Mouse (Mus musculus): ENCODE results near the gene Col23a1. TPM values are rescaled to one million over a fixed set of nuclear protein-coding genes. Genes with fewer than 3 reads are reported as not detected.

Gene Col23a1
- polyA plus RNA-seq, 1 experiment from 2014 or later, result 6.1 TPM

- Histone ChIP-seq H3K9me3 (no peaks in the 10 kb centered on the region), H3K4me3 (no peak overlapping the region), H3K27ac (no peak overlapping the region), H3K4me1 (peaks cover 6% of the 10 kb centered on the region; the same call in 1 of the 2 replicates), H3K27me3 (ENCODE audit: poor library complexity, severe bottlenecking) (no peaks in the 10 kb centered on the region), H3K36me3 (replicated peaks) (no peaks in the 10 kb centered on the region)
- WGBS, result 85% methylated on average over 10 of the region's 10 CpGs
- no peak for DNase-seq (ENCODE audit: extremely low spot score, low spot score)
Measured at GRCm38 (mm10) chr11:51401481-51402128, 111.9 kb downstream of the Col23a1 start.

DNA sequence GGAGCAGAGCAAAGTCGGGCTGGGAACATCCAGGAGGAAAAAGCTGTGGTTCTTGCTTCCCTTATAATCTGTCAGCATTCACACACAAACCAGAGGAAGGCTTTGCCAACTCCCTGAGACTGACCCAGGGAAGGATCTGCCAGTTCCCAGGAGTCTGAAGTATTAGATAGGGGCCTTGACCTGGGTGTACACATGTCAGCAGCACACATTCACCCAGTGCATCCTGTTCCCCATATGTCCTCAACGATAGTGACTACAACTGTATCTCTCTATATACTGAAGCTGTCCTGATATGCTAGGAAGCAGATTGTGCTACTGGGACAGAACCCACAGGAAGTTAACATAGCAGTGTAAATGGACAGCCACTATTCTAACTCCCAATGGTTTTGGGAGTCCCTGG, 114.2 kb downstream of the Col23a1 start:
- WGBS, result 82% methylated on average over 2 of the region's 2 CpGs
- Histone ChIP-seq H3K9me3 (no peaks in the 10 kb centered on the region), H3K4me1 (peaks cover 6% of the 10 kb centered on the region; the same call in 1 of the 2 replicates), H3K27ac (no peak overlapping the region), H3K27me3 (ENCODE audit: poor library complexity, severe bottlenecking) (no peaks in the 10 kb centered on the region), H3K4me3 (no peak overlapping the region), H3K36me3 (replicated peaks) (no peaks in the 10 kb centered on the region)
- DNase-seq (ENCODE audit: extremely low spot score, low spot score), result no peak

DNA sequence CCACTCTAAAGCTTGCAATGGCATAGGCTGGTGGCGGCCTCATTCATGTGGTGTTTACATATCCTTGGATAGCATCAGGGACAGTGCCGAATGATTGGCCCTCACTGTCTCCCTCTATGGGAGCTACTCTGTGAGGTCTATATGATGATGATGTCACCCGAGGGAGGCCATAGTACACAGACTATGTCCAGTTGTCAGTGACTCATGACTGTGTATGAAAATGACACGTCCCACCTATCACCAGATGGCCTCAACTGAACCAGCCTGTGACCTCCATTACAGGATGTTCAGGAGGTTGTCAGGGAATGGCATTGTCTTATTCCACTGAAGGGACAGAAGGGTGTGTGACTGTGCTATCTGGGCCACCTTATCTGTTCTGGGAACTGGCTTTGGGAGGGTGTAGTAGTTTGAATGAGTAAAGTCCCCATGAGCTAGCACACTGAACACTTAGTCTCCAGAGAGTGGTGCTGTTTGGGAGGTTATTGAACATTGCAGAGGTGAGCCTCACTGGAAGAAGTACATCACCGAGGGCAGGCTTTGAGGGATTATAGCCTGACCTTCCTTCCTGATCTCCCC, 115.2 kb downstream of the Col23a1 start:
- Histone ChIP-seq H3K27me3 (ENCODE audit: poor library complexity, severe bottlenecking) (no peaks in the 10 kb centered on the region), H3K4me1 (peaks cover 6% of the 10 kb centered on the region; the same call in 1 of the 2 replicates), H3K9me3 (no peaks in the 10 kb centered on the region), H3K36me3 (replicated peaks) (no peaks in the 10 kb centered on the region), H3K4me3 (no peak overlapping the region), H3K27ac (no peak overlapping the region)
- no peak for DNase-seq (ENCODE audit: extremely low spot score, low spot score)
- WGBS, result 90% methylated on average over 5 of the region's 5 CpGs

DNA sequence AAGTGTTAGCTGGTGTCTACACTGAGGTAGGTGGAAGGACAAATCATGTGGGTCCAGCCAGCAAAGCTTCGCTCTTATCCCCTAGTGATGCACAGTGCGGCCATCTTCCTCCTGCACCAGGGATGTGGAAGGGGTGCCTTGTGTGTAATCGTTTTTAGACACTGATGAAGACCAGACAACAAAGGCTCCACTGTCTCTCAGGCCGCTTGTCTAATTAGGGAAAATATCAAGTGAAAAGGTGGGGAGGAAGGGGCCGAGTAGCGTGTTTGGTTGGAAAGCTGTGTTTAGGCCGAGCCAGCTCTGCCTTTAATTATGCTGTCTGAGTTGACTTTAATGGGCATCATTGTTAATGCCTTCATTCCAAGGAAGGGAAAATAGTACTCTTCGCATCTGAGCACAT, 116.8 kb downstream of the Col23a1 start:
- Histone ChIP-seq H3K27me3 (ENCODE audit: poor library complexity, severe bottlenecking) (no peaks in the 10 kb centered on the region), H3K4me3 (no peak overlapping the region), H3K27ac (no peak overlapping the region), H3K36me3 (replicated peaks) (no peaks in the 10 kb centered on the region), H3K4me1 (peaks cover 12% of the 10 kb centered on the region), H3K9me3 (no peaks in the 10 kb centered on the region)
- no peak for DNase-seq (ENCODE audit: extremely low spot score, low spot score)
- 65% methylated on average over 8 of the region's 8 CpGs for WGBS

GRCm38 (mm10) chr11:51407351-51407750, 117.6 kb downstream of the Col23a1 start:
- H3K27me3 ChIP-seq (ENCODE audit: poor library complexity, severe bottlenecking), result no peaks in the 10 kb centered on the region
- H3K4me1 ChIP-seq, result peaks cover 12% of the 10 kb centered on the region
- DNase-seq (ENCODE audit: extremely low spot score, low spot score), result no peak
- no peak overlapping the region for H3K4me3 ChIP-seq
- 90% methylated on average over 8 of the region's 8 CpGs for WGBS
- H3K9me3 ChIP-seq, result no peaks in the 10 kb centered on the region
- 0 out of 2 replicates have a peak overlapping the region, but pooled peaks have one; percentile 37 for H3K27ac ChIP-seq
- H3K36me3 ChIP-seq (replicated peaks), result no peaks in the 10 kb centered on the region

DNA sequence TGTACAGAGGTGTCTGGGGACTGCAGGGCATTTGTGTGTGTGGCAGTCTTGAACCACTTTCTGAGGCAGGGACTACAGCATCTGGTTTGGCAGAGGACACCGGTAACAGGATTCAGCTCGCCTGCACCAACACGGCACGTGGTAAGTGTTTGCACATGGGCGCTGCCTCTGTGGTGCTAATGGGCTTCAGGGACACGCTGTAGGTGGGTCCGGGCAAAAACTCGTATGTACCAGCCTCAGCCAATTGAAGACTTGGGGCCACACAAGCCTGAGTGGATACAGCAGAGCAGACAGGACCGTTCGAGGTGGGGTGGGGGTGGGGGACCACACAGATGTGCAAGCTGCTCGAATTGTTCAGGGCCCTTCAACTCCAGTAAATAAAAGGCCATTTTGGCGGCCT, 121.1 kb downstream of the Col23a1 start:
- WGBS, result 80% methylated on average over 12 of the region's 12 CpGs
- no peaks in the 10 kb centered on the region for H3K27me3 ChIP-seq (ENCODE audit: poor library complexity, severe bottlenecking)
- no peaks in the 10 kb centered on the region for H3K9me3 ChIP-seq
- no peak overlapping the region for H3K27ac ChIP-seq
- DNase-seq (ENCODE audit: extremely low spot score, low spot score), result no peak
- H3K4me3 ChIP-seq, result no peak overlapping the region
- peaks cover 12% of the 10 kb centered on the region for H3K4me1 ChIP-seq
- H3K36me3 ChIP-seq (replicated peaks), result no peaks in the 10 kb centered on the region

GRCm38 (mm10) chr11:51414520-51414919, 124.8 kb downstream of the Col23a1 start:
- WGBS, result 89% methylated on average over 7 of the region's 7 CpGs

DNA sequence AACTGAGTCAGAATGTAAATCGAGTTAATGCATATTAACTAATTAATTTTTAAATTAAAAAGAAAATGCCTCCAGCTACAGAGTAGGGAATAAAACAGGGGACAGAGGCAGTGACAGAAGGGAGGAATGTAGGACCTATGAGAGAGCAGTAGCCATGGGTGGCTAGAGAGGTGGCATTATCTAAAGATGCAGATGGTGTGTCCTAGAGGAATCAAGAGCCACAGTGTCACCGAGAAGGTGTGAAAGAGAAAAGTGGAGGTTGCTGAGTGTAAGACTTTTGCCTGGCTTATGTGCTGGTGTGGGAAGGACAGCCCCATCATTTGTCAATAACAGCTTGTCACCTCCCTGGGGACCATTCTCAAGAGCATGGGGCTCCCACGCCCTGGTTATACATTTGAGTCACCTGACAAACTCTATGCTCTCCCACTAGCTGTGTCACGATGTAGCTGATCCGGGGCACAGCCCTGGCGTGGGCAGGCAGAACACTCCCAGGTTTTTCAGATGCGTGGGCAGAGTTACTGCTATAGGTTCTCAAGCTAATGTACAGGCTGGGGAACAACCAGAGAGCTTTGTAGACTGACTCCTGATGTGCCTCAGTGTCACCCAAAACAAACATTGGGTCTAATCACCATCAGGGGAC, 125.4 kb downstream of the Col23a1 start:
- Histone ChIP-seq H3K9me3 (no peaks in the 10 kb centered on the region), H3K4me1 (peaks cover 25% of the 10 kb centered on the region), H3K27me3 (ENCODE audit: poor library complexity, severe bottlenecking) (no peaks in the 10 kb centered on the region), H3K36me3 (replicated peaks) (no peaks in the 10 kb centered on the region), H3K4me3 (no peak overlapping the region), H3K27ac (no peak overlapping the region)
- 87% methylated on average over 7 of the region's 7 CpGs for WGBS
- no peak for DNase-seq (ENCODE audit: extremely low spot score, low spot score)

More at GRCm38 (mm10) chr11:51414520-51414919, 124.8 kb downstream of the Col23a1 start:
- H3K4me1 ChIP-seq, result peaks cover 20% of the 10 kb centered on the region
- no peak overlapping the region for H3K4me3 ChIP-seq
- no peaks in the 10 kb centered on the region for H3K36me3 ChIP-seq (replicated peaks)
- no peak overlapping the region for H3K27ac ChIP-seq
- no peaks in the 10 kb centered on the region for H3K9me3 ChIP-seq
- no peaks in the 10 kb centered on the region for H3K27me3 ChIP-seq (ENCODE audit: poor library complexity, severe bottlenecking)
- no peak for DNase-seq (ENCODE audit: extremely low spot score, low spot score)

- peaks cover 23% of the 10 kb centered on the region for H3K4me1 ChIP-seq
- H3K4me3 ChIP-seq, result no peak overlapping the region
- DNase-seq (ENCODE audit: extremely low spot score, low spot score), result no peak
- no peaks in the 10 kb centered on the region for H3K9me3 ChIP-seq
- peak overlapping the region; percentile 66 for H3K27ac ChIP-seq
- H3K36me3 ChIP-seq (replicated peaks), result no peaks in the 10 kb centered on the region
- 19% methylated on average over 3 of the region's 3 CpGs for WGBS
- no peaks in the 10 kb centered on the region for H3K27me3 ChIP-seq (ENCODE audit: poor library complexity, severe bottlenecking)
Measured at GRCm38 (mm10) chr11:51418807-51419206, 129.1 kb downstream of the Col23a1 start.

DNA sequence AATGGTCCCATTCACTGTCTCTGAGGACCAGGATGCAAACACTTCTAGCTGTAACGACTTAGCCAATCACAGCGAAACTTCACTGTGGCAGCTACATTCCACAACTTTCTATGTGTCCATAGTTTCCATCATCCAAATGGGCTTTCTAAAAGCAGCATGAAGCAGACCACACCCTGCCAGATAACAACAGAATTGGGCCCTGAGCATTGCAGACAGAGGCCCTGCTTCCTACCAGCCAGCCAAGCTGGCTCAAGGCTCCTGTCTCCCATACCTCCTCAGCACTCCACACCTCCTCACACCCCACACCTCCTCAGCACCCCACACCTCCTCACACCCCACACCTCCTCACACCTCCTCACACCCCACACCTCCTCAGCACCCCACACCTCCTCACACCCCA, 132.2 kb downstream of the Col23a1 start:
- H3K36me3 ChIP-seq (replicated peaks), result no peaks in the 10 kb centered on the region
- peaks cover 33% of the 10 kb centered on the region for H3K4me1 ChIP-seq
- H3K4me3 ChIP-seq, result no peak overlapping the region
- no peak for DNase-seq (ENCODE audit: extremely low spot score, low spot score)
- H3K27me3 ChIP-seq (ENCODE audit: poor library complexity, severe bottlenecking), result no peaks in the 10 kb centered on the region
- 93% methylated on average over 2 of the region's 2 CpGs for WGBS
- no peaks in the 10 kb centered on the region for H3K9me3 ChIP-seq
- no peak overlapping the region for H3K27ac ChIP-seq

- Histone ChIP-seq H3K36me3 (replicated peaks) (no peaks in the 10 kb centered on the region), H3K9me3 (no peaks in the 10 kb centered on the region), H3K4me1 (peaks cover 33% of the 10 kb centered on the region), H3K27ac (0 out of 2 replicates have a peak overlapping the region, but pooled peaks have one; percentile 20), H3K4me3 (no peak overlapping the region), H3K27me3 (ENCODE audit: poor library complexity, severe bottlenecking) (no peaks in the 10 kb centered on the region)
- WGBS, result 82% methylated on average over 14 of the region's 14 CpGs
- no peak for DNase-seq (ENCODE audit: extremely low spot score, low spot score)
Measured at GRCm38 (mm10) chr11:51422713-51423112, 133.0 kb downstream of the Col23a1 start.

DNA sequence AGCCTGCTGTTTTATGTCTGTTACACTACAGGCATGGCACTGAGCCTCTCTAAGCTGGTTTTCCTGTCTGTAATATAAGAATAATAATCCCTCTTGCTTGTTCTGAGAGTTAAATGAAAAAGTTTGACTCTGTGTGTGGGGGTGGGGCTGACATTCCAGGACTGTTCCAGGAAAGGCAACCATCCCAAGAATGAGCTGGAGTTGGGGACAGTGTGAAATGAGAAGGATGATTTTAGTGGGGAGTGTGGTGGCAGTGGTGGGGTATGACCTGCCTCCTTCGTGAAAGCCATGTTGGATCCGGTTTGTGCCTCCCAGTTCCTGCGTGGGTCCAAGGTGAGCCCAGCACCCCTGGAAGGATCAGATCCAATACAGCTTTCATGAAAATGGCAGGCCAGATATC, 136.4 kb downstream of the Col23a1 start:
- WGBS, result 92% methylated on average over 3 of the region's 3 CpGs
- H3K9me3 ChIP-seq, result no peaks in the 10 kb centered on the region
- H3K4me1 ChIP-seq, result peaks cover 25% of the 10 kb centered on the region
- H3K27me3 ChIP-seq (ENCODE audit: poor library complexity, severe bottlenecking), result no peaks in the 10 kb centered on the region
- H3K4me3 ChIP-seq, result no peak overlapping the region
- DNase-seq (ENCODE audit: extremely low spot score, low spot score), result no peak
- H3K36me3 ChIP-seq (replicated peaks), result no peaks in the 10 kb centered on the region
- no peak overlapping the region for H3K27ac ChIP-seq
